Mouse (Mus musculus): ENCODE measurements at regions not wholly inside any gene's neighbourhood (a gene's known extent, or its start where the extent isn't known, plus 50 kb on each side); places are given as distances from the start of the nearest gene placed in this dataset.

DNA sequence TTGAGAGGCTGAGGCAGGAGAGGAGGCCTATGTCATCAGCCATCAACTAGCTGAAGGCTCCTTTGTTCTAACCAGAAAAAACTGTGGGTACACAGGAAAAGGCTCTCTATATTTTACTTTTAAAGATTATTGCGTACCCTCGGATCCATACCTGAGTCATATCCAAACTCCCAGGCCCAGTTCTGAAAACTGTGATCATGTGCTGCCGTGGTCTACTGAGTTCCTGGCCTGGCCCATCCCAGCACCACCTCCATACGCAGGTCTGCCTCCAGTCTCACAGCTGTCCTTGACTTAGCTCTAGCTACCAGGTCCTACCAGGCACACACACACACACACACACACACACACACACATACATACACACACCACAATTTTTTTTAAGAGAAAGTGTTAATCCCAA, 87.0 kb upstream of the Hs6st1 start:
- no peak for DNase-seq

DNA sequence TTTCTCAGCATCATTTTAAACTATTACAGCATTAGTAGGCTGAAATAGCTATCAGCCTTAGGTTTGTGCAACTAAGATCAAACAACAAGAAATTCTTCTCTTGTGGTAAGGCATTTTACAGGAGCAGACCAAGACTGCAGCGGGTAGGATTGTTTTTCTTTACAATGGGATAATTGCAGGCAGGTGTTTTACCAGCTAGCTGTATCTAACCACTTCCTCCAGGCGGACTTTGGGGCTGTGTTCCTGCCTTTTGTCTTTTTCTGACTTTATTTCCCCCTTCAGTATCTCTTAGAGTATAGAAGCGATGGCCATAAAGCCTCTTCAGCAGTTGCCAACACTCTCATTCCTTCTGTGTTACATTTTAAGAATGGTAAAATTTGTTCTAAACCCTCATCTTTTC, 84.8 kb upstream of the Hs6st1 start:
- no peak for DNase-seq

DNA sequence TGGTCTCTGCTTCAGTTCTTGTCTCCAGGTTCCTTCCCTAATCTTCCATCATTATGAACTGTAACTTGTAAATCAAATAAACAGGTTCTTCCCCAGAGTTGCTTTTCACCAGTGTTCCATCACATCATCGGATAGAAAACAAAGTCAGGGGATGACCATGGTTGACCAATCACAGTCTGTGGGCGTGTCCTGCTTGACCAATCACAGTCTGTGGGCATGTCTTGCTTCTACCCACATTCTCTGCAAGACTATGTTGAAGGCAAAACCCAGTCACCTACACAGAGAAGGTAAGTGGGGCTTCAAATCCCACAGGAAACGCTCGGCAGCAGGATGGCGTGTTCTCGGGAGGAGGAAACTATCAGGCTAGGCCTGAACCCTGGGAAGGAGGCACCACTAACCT, 82.9 kb upstream of the Hs6st1 start:
- no peak for DNase-seq

DNA sequence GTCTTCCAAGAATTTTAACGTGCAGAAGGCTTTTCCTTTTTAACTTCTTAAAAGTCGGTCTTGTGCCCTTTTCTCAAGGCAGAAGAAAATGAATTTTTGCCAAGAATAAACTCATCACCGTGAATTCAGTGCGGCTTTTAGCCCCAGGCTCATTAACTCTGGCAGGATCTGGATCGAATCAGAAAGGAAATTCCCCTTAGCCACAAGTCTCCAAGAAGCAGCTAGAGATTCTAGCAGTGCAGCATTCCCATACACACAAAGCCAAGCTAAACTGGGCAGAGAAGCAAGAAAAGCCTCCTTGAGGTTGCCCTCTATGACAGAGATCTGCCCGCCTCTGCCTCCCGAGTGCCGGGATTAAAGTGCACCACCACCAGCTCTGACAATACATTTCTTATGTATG, 81.5 kb upstream of the Hs6st1 start:
- no peak for DNase-seq

DNA sequence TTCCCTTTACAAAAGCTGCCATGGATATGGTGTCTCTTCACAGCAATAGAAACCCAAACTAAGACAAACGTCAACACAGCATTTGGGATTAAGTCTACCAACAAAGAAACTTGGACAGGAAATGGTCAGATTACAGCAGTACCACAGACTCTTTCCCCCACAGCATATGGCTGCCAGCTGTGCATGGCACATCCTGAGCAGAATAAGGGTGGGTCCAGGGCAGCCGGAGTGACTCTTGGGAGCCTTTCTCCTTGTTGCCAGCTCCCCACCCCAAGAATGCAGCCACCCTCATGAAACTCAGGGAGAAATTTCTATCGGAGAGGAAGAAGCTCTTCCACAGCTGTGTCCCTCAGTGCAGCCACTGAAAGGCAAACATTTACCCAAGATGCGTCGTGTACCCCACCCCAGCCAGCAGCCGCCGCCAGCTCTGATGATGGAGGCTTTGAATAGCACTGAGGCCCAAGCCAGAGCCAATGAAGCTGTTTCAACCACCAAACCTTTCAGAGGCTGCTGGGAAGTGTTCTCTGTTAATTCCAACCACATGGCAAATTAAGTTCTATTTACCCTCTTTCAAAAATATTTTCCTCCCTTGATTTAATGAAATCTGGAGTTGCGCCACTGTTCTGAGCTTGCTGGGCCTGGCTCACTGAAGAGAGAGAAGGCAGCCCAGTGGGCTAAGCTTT, 75.8 kb upstream of the Hs6st1 start:
- no peak for DNase-seq

DNA sequence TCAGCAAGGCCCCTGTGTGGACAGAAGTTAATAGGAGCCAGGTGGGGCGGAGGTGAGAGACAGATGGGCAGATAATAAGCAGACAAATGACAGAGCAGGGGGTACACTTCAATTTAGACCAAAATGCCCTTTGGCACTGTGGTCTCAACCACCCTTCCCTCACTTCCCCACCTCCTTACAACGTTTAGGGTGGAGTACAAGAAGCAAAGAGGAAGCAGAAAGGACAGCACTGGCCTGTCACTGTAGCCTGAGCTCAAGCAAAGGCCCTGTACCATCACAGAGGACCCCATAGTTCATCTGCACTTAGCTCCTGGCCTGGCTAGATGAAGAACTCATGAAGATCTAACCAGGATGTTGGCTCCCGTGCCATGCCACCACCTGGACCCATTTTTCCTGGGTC, 75.3 kb upstream of the Hs6st1 start:
- no peak for DNase-seq

DNA sequence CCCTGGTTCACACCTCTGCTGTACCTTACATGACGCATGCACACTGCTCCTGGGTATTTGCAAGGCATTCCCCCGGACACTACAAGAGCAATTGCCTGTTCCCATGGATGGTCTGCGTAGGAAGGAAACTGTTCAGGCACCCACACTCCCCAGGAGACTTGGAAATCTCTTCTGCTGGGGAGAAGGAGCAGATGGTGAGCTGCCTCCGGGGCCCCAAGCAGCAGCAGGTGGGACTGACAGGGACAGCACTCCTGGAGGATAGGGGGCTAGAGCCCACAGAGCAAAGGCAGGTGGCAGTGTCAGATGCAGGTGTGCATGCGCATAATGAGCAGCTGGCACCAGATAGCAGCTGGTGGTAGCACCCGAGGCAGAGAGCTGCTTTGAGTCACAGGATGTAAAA, 72.5 kb upstream of the Hs6st1 start:
- no peak for DNase-seq

DNA sequence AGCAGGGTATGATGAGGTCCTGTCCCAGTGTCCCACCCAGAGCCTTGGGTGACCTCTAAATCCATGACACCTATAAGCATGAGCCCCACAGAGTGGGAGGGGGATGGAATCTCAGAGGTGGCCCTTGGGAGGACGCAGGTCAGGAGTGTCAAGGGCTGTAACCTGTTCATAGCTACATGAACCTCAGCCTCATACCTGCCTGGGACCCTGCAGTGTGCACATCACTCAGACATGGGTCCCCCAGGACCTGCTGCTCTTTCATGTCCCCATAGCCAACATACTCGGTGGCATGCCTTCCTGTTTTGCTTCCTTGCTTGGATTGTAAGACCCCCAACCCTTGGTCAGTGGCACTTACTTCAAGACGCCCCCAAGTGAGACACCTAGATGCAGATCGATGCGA, 66.9 kb upstream of the Hs6st1 start:
- no peak for DNase-seq

DNA sequence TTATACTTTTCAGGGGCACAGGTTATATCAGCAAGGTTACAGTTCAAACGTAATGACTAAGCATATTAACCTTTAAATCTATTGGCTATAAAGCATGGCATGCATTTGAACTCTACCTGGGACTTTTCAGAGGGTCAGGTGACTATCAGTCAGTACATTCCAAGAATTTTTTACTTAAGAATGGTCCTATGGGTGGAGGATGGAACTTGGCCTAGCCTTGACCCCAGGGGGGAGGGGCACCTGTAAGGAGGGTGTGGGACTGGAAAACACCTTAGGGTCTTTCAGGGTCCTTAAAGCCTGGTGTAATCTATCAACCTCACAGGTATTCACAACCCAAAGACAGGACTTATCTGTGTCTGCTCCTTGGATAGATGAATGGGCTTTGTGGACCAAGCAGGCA, 66.4 kb upstream of the Hs6st1 start:
- DNase-seq, result no peak

DNA sequence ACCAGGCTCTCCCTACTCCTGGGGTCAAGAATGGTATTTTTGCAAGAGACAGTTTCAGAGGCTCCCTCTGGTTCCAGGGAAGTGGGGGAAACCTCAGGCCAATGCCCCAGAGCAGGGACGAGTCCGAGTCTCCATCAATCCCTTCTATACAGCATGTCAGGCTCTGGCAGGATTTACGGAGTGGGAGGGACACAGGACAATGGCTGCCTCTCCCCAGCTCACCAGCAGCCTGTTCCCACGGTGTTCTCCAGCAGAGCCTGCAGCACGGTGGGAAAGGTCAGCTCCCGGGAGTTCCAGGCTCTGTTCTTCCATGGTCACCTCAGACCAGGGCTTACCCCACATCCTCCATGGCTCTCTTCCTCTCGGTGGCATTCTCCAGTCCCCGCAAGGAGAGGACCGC, 64.6 kb upstream of the Hs6st1 start:
- DNase-seq, result no peak

DNA sequence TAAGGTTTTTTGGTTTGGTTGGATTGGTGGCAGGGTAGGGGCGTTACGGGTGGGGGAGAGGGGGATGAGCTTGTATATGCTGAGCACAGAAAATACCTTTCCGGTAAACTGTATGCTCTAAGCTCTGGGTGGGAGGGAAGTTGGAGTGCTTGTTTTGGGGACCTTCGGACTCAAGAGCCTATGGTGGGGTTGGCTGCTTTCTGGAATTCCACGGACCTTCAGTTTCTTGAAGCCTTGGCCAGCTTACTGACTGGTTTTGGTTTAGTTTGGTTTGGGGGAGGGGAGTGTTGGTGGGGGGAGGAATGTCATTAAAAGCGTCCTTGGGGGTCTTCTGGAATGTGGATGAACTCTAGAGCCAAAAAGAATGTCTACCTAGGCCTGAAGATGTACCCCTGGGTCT, 59.6 kb upstream of the Hs6st1 start:
- DNase-seq, result no peak

DNA sequence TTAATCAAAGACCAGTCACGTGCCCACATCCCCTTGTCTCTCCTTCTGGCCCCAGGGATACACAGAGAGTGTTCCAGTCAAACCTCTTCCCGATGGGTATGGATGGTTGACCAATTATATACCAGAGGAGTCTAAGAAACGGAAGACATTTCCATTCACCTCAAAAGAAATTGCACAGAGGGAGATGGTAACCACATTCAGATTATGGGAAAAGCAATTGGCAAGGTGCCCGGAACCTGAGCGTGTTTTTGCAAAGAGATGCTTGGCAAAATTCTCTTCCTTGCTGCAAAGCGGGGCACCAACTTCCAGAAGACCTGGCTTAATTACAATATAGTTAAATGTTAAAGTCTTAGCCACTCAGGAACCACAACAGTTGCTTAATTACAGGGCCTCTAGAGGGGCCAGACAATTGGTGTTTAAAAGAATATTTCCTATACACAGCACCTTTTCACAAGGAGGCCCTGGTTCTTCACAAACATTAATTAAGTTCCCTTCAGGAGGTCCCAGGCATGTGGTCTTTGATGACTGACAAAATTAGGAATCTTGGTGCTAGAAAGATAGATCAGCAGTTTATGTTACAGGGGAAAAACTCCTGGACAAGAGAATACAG, 59.1 kb upstream of the Hs6st1 start:
- peak; percentile 59 for DNase-seq

DNA sequence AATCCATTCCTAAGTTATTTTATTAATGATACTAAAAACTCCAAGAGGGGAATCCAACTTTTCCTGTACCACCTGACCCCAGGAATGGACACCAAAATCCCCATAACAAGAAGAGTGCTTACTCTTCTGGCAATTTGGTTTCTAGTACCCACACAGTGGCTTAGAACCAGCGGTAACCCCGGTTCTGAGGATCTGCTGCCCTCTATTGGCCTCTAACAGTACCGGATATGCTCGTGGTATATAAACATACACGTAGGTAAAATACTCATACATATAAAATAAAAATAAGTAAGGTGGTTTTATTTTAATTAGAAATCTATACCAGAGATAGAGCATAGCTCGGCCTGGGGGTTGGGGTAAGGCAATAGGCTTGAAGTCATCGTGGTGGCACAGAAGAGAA, 58.0 kb upstream of the Hs6st1 start:
- DNase-seq, result no peak

DNA sequence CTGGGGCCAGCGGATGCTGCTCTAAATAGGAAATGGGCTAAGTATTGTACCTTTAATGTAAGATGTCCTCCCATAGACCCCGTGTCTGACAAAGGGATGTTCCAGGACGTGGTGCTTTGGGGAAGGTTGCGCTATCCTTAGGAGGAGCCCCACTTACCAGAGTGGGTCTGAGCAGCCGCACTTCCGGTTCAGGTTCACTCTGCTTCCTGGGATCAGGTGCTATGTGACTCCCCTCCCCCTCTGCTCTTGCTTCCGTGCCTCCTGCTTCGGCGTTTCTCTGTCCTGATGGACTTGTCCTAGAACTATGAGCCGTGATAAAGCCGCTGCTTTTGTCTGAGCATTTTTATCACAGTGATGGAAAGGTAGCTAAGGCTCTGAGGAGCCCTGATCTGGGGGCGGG, 57.4 kb upstream of the Hs6st1 start:
- no peak for DNase-seq

DNA sequence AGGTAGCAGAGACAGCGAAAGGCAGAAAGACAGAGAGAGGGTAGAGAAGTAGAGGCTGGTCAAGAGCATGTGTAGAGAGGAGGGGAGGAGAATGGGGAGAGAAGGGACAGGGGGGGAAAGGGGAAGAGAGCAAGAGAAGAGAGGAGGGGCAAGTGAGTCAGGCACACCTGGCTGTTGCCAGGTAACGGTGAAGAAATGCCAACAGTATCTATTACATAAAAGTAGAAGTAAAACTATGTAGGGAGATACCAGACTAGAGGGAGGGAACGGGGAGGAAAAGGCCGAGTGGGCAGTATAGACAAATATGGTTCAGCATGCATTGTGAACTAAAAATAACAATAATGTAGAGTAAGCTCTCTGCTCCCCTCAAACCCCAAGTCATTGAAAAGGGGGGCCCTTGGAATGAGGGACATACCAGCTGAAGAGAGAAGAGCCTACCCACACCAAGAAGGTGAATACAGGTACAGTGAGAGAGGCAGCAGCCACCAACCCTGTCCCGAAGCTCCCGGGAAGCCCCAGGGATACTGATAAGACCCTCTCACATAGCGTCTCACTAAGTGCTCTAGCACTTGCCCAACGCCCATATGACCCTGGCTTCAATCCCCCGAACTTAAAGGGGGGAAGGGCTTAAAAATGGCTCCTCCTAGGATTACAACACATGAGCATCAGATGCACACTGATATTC, 56.0 kb upstream of the Hs6st1 start:
- no peak for DNase-seq

DNA sequence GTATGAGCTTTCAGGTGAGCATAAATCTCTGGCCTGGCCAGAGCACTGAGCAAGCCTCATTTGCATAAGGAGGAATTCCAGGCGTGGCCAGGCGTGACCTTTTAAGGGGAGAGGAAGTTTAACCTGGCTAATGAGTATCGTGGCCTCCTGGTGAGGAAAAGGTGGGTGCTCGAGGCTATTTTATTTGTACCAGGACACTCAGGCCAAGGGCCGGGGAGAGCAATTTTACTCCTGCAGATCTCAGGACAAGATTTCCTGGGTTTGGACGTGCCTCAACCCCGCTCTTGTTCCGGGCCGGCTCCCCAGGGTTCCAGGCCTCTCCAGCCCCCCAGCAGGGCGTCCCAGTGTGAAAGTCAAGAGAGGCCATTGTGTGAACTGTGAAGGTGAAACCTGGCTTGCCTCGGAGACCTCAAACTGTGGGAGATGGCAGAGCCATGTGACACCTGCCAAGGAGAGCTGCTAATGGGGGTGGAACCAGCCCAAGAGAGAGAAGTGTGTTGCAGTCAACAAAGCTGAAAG, 54.3 kb upstream of the Hs6st1 start:
- peak; percentile 78 for DNase-seq

DNA sequence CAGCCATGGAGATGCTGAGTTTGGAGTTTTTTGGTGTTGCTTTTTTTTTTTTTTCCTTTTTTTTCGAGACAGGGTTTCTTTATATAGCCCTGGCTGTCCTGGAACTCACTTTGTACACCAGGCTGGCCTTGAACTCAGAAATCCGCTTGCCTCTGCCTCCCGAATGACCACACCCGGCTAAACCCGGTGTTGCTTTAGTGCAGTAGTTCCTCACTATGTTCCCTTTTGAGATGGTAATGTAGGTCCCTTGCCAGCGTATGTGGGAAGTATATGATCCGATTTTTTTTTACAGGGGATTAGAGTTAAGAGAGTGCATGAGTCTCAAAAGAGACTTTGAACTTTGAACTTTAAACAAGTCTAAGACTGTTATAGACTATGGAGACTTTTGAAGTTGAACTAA, 53.8 kb upstream of the Hs6st1 start:
- no peak for DNase-seq

DNA sequence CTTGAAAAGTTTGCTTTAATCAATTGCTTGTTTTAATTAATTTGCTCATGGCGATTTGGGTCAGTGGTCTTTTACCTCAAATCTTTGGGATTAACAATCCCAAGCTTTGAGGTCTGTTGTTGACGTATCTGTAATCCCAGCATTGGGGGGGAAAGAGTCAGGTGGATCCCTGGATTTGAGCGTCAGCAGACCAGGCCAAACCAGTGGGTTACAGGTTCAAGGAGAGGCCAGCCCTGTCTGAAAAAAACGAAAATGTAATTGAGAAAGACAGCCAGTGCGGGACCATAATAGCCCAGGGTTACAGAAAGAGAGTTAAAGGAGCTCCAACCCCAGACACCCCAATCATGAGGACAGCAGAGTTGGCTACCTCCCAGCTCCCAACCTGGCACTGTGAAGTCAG, 53.0 kb upstream of the Hs6st1 start:
- DNase-seq, result no peak

DNA sequence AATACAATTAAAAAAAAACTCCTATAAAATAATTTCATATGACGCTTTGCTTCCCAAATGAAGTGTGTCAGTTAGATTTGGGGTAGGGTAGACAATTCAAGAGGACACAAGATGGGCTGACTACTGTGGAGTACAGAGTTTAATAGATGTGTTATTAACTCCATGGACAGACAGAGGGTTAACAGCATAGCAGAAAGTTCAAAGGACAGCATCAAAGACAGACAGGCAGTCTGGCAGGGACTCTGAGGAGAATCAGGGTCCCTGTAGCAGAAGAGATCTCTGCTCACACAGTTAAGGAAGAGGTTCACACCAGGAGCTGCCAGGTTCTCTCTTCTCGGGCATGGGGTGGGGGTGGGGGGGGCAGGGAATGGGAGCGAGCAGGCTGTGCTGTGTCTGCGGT, 51.6 kb upstream of the Hs6st1 start:
- no peak for DNase-seq

DNA sequence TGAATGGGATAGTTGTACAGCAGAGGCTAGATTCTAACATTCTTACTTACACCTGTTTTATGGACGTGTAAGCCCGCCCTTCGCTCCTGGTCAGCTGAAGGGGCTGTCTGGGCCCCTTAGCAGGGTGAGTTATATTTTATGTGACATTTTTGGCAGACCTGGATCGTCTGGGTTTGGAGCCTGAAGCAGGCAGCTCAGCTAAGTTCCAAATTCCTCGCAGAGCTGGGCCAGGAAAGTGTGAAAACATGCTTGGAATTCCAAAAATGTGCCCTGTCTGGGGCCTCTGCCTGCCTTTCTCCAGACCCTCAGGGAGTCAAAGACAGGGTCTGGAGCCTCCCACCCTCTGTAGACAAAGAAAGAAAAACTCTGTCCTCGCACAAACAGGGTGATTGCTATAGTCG, 51.1 kb upstream of the Hs6st1 start:
- peak; percentile 82 for DNase-seq

DNA sequence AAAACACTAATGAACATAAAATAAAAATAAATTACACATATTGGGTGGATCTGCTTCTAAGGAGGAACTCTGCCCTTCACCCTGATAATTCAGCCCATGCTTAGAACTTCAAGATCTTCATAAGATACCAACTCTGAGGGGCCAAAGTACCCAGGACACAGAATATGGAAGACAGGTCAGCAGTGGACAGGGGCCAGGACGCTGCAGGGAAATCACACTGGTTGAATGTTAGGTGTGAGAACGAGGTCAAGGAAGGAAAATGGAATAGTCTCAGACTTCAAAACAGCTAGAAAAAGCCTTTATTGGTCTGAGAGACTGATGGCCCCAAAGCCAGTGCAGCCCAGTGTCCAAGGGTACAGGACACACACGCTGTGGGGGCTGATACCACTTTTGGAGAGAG, 50.5 kb upstream of the Hs6st1 start:
- peak; percentile 15 for DNase-seq

Measured in kidney, postnatal 14 days (tissue).